Mouse (Mus musculus) liver, postnatal 0 days (tissue): Measurements from ENCODE around the gene Cercam. TPM values are rescaled to one million over a fixed set of nuclear protein-coding genes. Genes with fewer than 3 reads are reported as not detected.

Experiments used
- ATAC-seq: fragments of 200-750 bp; cut with Nextera tagmentation; 2 replicates; pipeline ENCODE4 v1.8.0; 2017; ENCODE audit warnings: mild to moderate bottlenecking, moderate library complexity
- DNase-seq: peaks from one replicate; pipeline ENCODE4 v3.0.0-alpha.2; 2016
- H3K27ac ChIP-seq: fragments of 300-500 bp; sonication (generic); 2 replicates; pipeline ENCODE4 v1.5.1; 2014; ENCODE audit warnings: antibody characterized with exemption, moderate library complexity, mild to moderate bottlenecking, low read depth
- H3K27me3 ChIP-seq: fragments of 300-500 bp; sonication (generic); 2 replicates; pipeline ENCODE4 v1.6.1; 2014; ENCODE audit warnings: low read length, control low read depth, mixed read lengths; ENCODE audit not compliant: insufficient read depth
- H3K36me3 ChIP-seq: fragments of 300-500 bp; sonication (generic); replicated peaks from 2 replicates; pipeline ENCODE4 v1.6.1; 2014; ENCODE audit warnings: mild to moderate bottlenecking, control low read depth, low read length, moderate library complexity, mixed read lengths; ENCODE audit not compliant: insufficient read depth
- H3K4me1 ChIP-seq: fragments of 300-500 bp; sonication (generic); 2 replicates; pipeline ENCODE4 v1.6.1; 2014; ENCODE audit warnings: antibody characterized with exemption, mild to moderate bottlenecking, control low read depth; ENCODE audit not compliant: insufficient read depth
- H3K4me2 ChIP-seq: fragments of 300-500 bp; sonication (generic); 2 replicates; pipeline ENCODE4 v1.6.1; 2014; ENCODE audit warnings: low read depth, mild to moderate bottlenecking, low read length, moderate library complexity, mixed read lengths
- H3K4me3 ChIP-seq: fragments of 300-500 bp; sonication (generic); 2 replicates; pipeline ENCODE4 v1.5.1; 2014; ENCODE audit warnings: low read depth, low read length
- H3K9ac ChIP-seq: fragments of 300-500 bp; sonication (generic); replicated peaks from 2 replicates; pipeline ENCODE4 v1.6.1; 2014; ENCODE audit warnings: mild to moderate bottlenecking, moderate library complexity
- H3K9me3 ChIP-seq: fragments of 300-500 bp; sonication (generic); 2 replicates; pipeline ENCODE4 v1.6.1; 2016; ENCODE audit warnings: mild to moderate bottlenecking, control low read depth, low read length, mixed read lengths
- CTCF ChIP-seq: sonication (generic); IDR thresholded peaks from 2 replicates; pipeline ENCODE4 v1.5.1; 2016; ENCODE audit warnings: antibody characterized with exemption, low read depth
- EP300 ChIP-seq: IDR thresholded peaks from 2 replicates; pipeline ENCODE4 v1.6.1; 2016; ENCODE audit warnings: antibody characterized with exemption, low read depth, mild to moderate bottlenecking
- WGBS: fragments of 180-500 bp; shearing (Covaris S2); extraction: QIAGEN DNeasy Blood & Tissue Kit; methylation state at CpG from one replicate; pipeline ENCODE4 v1.1.7; 2014; ENCODE audit not compliant: insufficient replicate concordance; 5-methylcytosine and 5-hydroxymethylcytosine counted together
- polyA plus RNA-seq: library from polyadenylated mRNA; unstranded; fragments of >200 nt; fragmentation: Nextera tagmentation; extraction: Ambion mirVana; gene quantifications from 2 replicates; pipeline ENCODE4 v1.2.1, GENCODE M21; 2015

Cercam gene
- polyA plus RNA-seq, 1 experiment from 2014 or later: 9.0 TPM

GRCm38 (mm10) chr2:29844115-29844514, 24.8 kb upstream of the Cercam start:
- no peak overlapping the region for H3K27ac ChIP-seq
- DNase-seq (no peak), ATAC-seq (no peak)
- peaks cover 13% of the 10 kb centered on the region; the same call in 1 of the 2 replicates for H3K27me3 ChIP-seq
- H3K4me2 ChIP-seq: no peak overlapping the region
- no peak for TF ChIP-seq CTCF
- no peak for TF ChIP-seq EP300
- H3K4me3 ChIP-seq: no peak overlapping the region
- 90% methylated on average over 2 of the region's 2 CpGs for WGBS
- H3K36me3 ChIP-seq: peaks cover 14% of the 10 kb centered on the region; the same call in 1 of the 2 replicates
- H3K4me1 ChIP-seq: peaks cover 2% of the 10 kb centered on the region
- H3K9me3 ChIP-seq: no peaks in the 10 kb centered on the region
- no peak overlapping the region for H3K9ac ChIP-seq

GRCm38 (mm10) chr2:29844661-29845060, 24.3 kb upstream of the Cercam start:
- no peak for ATAC-seq
- H3K4me1 ChIP-seq: peaks cover 2% of the 10 kb centered on the region
- H3K27ac ChIP-seq: no peak overlapping the region
- no peak for DNase-seq
- H3K4me3 ChIP-seq: no peak overlapping the region
- 55% methylated on average over 3 of the region's 3 CpGs for WGBS
- no peak overlapping the region for H3K4me2 ChIP-seq
- no peak overlapping the region for H3K9ac ChIP-seq
- TF ChIP-seq CTCF (no peak), EP300 (no peak)
- H3K27me3 ChIP-seq: peaks cover 13% of the 10 kb centered on the region; the same call in 1 of the 2 replicates
- H3K9me3 ChIP-seq: no peaks in the 10 kb centered on the region
- peaks cover 14% of the 10 kb centered on the region; the same call in 1 of the 2 replicates for H3K36me3 ChIP-seq

GRCm38 (mm10) chr2:29845636-29846035, 23.3 kb upstream of the Cercam start:
- Histone ChIP-seq H3K4me1 (peaks cover 2% of the 10 kb centered on the region), H3K27ac (no peak overlapping the region), H3K36me3 (peaks cover 14% of the 10 kb centered on the region; the same call in 1 of the 2 replicates), H3K4me3 (no peak overlapping the region), H3K27me3 (peaks cover 13% of the 10 kb centered on the region; the same call in 1 of the 2 replicates), H3K4me2 (no peak overlapping the region), H3K9ac (no peak overlapping the region), H3K9me3 (no peaks in the 10 kb centered on the region)
- WGBS: 50% methylated on average over 25 of the region's 25 CpGs
- DNase-seq (no peak), ATAC-seq (no peak)
- TF ChIP-seq EP300: no peak
- TF ChIP-seq CTCF: no peak

DNA sequence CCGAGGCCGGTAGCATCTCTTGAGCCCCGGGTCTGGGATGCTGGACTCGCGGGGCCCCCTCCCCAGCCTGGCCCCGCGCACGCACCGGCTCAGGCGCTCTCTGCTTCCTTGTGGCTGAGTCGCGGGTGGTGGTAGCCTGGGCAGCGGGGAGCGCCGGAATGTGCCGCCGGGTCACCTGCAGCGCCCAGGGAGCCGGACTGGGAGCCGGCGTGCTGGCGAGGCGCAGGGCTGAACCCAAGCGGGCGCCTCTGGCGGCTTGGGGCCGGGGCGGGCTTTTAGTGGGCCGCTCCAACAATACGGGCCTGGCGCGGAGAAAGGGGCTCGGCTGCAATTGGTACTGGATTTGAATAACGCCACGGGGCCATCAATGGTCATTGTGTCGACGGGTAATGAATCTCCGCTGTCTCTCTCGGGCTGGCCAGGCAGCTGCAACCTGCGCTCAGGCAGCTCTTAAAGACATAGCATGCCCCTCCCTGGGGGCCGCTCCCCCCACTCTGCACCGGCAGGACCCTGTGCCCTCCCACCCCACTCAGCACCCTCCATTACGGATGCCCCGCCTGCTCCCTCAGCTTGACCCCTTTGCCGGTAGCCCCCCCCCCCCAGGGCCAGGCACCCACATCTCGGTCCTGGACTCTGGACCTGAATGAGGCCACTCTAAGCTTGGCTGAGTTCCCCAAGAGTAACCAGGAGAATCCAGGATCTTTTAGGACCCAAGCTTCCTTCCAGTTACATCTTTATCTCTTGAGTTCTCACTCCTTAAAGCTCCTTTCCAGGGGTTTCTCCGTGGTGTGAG, 22.7 kb upstream of the Cercam start:
- ATAC-seq (no peak), DNase-seq (no peak)
- Histone ChIP-seq H3K4me3 (no peak overlapping the region), H3K36me3 (peaks cover 14% of the 10 kb centered on the region; the same call in 1 of the 2 replicates), H3K4me2 (no peak overlapping the region; the same call in 1 of the 2 replicates), H3K27me3 (peaks cover 13% of the 10 kb centered on the region; the same call in 1 of the 2 replicates), H3K27ac (no peak overlapping the region), H3K9ac (no peak overlapping the region), H3K4me1 (peaks cover 2% of the 10 kb centered on the region), H3K9me3 (no peaks in the 10 kb centered on the region)
- TF ChIP-seq CTCF (no peak), EP300 (no peak)
- 34% methylated on average over 46 of the region's 47 CpGs for WGBS

DNA sequence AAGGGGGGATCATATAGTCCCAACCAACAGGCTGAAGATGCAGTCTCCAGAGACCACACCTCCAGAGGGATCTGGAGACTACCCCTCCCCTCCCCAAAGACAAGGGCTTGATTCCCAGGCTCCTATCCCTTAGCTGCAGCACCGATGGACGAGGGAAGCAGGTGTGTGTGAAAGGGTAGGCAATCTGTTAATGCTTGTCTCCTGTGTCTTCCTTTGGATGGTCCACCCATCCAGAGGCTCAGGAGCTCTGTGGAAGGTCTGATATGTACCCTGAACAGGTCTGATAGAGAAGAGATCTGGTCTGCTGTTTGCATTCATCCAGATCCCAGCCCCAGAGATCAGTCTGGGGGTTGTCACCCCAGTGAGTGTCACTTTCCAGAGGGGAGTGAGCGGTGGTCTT, 22.1 kb upstream of the Cercam start:
- DNase-seq (no peak), ATAC-seq (no peak)
- peaks cover 13% of the 10 kb centered on the region; the same call in 1 of the 2 replicates for H3K27me3 ChIP-seq
- H3K4me1 ChIP-seq: peaks cover 2% of the 10 kb centered on the region
- H3K4me3 ChIP-seq: no peak overlapping the region
- TF ChIP-seq EP300: no peak
- no peak for TF ChIP-seq CTCF
- 41% methylated on average over 3 of the region's 3 CpGs for WGBS
- no peaks in the 10 kb centered on the region for H3K9me3 ChIP-seq
- no peak overlapping the region for H3K27ac ChIP-seq
- no peak overlapping the region for H3K9ac ChIP-seq
- H3K4me2 ChIP-seq: no peak overlapping the region
- peaks cover 12% of the 10 kb centered on the region; the same call in 1 of the 2 replicates for H3K36me3 ChIP-seq

- H3K27ac ChIP-seq: no peak overlapping the region
- TF ChIP-seq CTCF (no peak), EP300 (no peak)
- H3K4me3 ChIP-seq: no peak overlapping the region
- peaks cover 2% of the 10 kb centered on the region for H3K4me1 ChIP-seq
- no peaks in the 10 kb centered on the region for H3K9me3 ChIP-seq
- no peak overlapping the region for H3K4me2 ChIP-seq
- DNase-seq (no peak), ATAC-seq (no peak)
- 64% methylated on average over 8 of the region's 8 CpGs for WGBS
- H3K36me3 ChIP-seq: no peaks in the 10 kb centered on the region
- no peak overlapping the region for H3K9ac ChIP-seq
- H3K27me3 ChIP-seq: peaks cover 13% of the 10 kb centered on the region; the same call in 1 of the 2 replicates
These were observed 19.9 kb upstream of the Cercam start for GRCm38 (mm10) chr2:29849041-29849440.
